Mouse (Mus musculus): ENCODE measurements around the gene Wscd2.

Gene Wscd2

GRCm38 (mm10) chr5:113620130-113620716 lies 130.1 kb downstream of the Wscd2 start:
- peak; percentile 25 for DNase-seq

- no peak for DNase-seq
These were observed 130.9 kb downstream of the Wscd2 start for GRCm38 (mm10) chr5:113620999-113621398.

GRCm38 (mm10) chr5:113623052-113623451 lies 132.9 kb downstream of the Wscd2 start:
- DNase-seq = peak; percentile 24

- no peak for DNase-seq
These were observed 134.9 kb downstream of the Wscd2 start for GRCm38 (mm10) chr5:113625068-113625467.

GRCm38 (mm10) chr5:113626352-113626751 lies 136.2 kb downstream of the Wscd2 start:
- DNase-seq = peak; percentile 18

GRCm38 (mm10) chr5:113626991-113627390 lies 136.9 kb downstream of the Wscd2 start:
- no peak for DNase-seq

GRCm38 (mm10) chr5:113627820-113628437 lies 137.8 kb downstream of the Wscd2 start:
- no peak for DNase-seq

GRCm38 (mm10) chr5:113629248-113629647 lies 139.1 kb downstream of the Wscd2 start:
- no peak for DNase-seq

GRCm38 (mm10) chr5:113630116-113630515 lies 140.0 kb downstream of the Wscd2 start:
- no peak for DNase-seq

- DNase-seq = no peak
These were observed 143.0 kb downstream of the Wscd2 start for GRCm38 (mm10) chr5:113633037-113633714.

GRCm38 (mm10) chr5:113634024-113634651 lies 144.0 kb downstream of the Wscd2 start:
- DNase-seq = no peak

GRCm38 (mm10) chr5:113634887-113635610 lies 144.9 kb downstream of the Wscd2 start:
- no peak for DNase-seq

GRCm38 (mm10) chr5:113635861-113636565 lies 145.9 kb downstream of the Wscd2 start:
- no peak for DNase-seq

GRCm38 (mm10) chr5:113637631-113638030 lies 147.5 kb downstream of the Wscd2 start:
- DNase-seq = no peak

GRCm38 (mm10) chr5:113638055-113638454 lies 147.9 kb downstream of the Wscd2 start:
- DNase-seq = no peak

- no peak for DNase-seq
These were observed 149.0 kb downstream of the Wscd2 start for GRCm38 (mm10) chr5:113639126-113639525.
